Mouse (Mus musculus): ENCODE results near the gene Naa25.
"Not testable (repeated sequence)": the region's sequence is repeated elsewhere in the genome, so short reads cannot be mapped to it uniquely, and the experiment has no call there.

Gene Naa25

GRCm38 (mm10) chr5:121397187-121398145 lies at the start of gene Naa25:
TSS of gene Naa25 (plus strand) at chr5:121397936.
- DNase-seq: peak; percentile 95

GRCm38 (mm10) chr5:121359229-121359628 lies 38.5 kb upstream of the Naa25 start:
- no peak for DNase-seq

DNA sequence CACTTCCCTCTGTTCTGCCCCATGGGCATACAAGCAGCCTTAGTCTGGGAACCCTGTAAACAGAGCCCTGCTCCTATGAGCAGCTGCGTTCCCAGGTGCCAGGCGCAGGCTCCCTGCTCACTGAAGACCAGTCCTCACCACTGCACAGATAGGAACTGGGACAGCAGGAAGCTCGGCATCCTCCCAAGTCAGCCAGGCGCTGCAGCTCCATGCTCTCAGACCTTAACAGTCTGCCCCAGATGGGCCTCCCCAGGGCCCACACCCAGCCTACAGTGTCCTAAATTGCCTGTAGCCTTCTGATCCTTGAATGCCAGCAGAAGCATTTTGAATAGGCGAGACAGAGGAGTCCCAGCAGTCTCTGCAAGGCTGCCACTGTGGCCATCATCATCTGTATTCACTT lies 36.0 kb upstream of the Naa25 start:
- no peak for DNase-seq

DNA sequence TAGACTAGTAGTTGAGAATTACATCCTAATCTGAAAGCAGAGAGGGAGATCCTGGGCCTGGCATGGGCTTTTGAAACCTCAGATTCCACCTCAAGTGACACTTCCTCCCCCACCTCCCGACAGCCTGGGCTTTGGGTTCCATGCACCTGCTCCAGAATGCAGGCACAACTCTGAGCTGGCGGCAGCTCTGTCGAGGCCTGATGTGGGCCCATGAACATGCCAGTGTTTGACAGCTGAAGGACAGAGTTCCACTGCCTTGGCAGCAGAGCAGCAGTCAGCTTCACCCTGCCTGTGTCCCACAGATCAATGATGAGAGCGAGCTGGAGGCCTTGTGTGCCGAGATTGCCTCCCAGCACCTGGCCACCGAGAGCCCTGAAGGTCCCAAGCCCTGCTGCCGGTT lies 34.3 kb upstream of the Naa25 start:
- DNase-seq: no peak

- DNase-seq: no peak
Measured at GRCm38 (mm10) chr5:121366449-121367225, 31.1 kb upstream of the Naa25 start.

DNA sequence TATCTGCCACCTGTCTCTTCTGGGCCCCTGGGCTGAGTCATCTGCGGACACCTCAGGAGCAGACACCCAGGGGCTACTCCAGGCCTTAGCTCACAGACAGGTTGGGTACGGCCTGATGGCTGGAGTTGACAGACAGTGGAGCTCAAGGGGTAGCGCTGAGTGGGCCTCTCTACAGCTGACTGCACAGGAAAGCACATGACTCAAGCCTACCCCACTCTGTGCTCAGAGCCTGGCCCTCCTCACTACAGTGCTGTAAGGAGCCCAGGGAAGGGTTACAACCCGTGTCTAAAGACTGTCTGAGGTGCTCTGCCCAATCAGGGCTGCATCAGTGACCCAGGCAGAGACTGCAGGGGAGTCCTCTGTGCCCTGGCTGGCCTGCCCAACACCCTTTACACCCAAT lies 30.5 kb upstream of the Naa25 start:
- DNase-seq: no peak

DNA sequence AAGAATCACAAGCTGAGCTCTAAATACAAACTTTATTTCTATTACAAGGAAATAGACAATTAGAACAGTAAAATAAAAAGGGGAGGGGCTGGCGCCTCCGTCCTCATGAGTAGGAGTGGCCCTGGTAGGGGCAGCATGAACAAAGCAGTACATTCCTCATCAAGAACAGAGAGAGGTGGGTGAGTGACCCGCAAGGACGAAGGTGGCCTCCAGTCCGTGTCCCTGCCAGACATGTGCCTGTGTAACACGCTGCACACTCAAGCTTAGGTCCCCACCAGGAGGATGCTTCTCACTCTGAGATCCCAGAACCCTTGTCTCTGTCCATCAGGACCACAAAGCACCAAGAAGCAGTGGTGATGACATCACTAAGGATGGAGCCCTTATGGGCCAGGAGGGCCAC lies 26.0 kb upstream of the Naa25 start:
- DNase-seq: no peak

- DNase-seq: no peak
Measured at GRCm38 (mm10) chr5:121374790-121375189, 22.9 kb upstream of the Naa25 start.

DNA sequence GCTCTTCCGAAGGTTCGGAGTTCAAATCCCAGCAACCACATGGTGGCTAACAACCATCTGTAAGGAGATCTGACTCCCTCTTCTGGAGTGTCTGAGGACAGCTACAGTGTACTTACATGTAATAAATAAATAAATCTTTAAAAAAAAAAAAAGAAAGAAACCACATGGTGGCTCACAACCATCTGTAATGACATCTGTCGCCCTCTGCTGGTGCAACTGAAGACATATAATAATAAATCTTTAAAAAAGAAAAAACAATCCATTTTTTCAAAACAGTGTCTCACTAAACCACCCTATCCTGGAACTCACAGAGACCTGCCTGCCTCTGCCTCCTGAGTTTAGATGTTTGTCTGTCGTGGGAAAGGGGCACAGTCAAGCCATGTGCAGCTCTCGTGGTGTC lies 20.8 kb upstream of the Naa25 start:
- not testable (repeated sequence) for DNase-seq

GRCm38 (mm10) chr5:121378678-121379256 lies 19.0 kb upstream of the Naa25 start:
- no peak for DNase-seq

- no peak for DNase-seq
Measured at GRCm38 (mm10) chr5:121380692-121381091, 17.0 kb upstream of the Naa25 start.

DNA sequence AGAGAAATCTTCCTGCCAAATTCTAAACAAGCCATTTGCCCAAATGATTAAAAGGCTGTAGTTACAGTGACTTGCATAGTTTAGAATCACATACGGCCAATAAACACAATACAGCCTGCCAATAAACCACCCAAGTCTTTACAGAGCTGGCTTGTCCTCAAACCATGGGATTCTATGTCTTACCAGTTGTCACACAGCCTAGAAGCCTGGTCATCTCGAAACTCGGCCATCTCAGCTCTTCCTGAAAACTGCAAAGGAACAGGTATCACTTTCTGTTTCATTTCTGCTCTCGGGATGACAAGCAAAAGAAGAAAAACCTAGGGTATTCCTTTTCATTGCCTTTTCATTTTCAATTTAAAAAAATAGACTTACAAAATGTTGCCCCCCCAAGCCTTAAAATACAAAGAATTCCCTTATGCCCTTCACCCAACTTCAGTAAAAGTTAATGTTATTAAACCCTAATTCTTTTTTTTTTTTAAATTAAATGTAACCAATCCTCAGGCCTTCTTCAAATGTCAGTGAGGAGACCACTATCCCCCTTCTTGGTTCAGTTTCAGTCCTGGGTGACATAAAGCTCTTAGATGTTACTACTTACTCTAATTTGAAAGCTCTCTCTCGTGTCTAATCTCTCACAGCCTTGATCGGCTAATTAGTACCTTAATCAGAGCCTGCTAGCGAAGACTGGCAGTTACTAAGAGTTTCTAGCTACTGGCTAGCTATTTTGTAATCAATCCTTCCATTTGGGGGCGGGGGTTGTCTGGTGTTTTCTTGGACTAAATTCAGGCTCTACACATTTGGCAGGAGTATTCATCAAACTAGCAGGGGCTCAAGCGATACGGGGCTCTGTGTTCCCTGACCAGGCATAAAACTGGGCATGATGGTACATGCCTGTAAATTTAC lies 13.6 kb upstream of the Naa25 start:
- peak; percentile 42 for DNase-seq

DNA sequence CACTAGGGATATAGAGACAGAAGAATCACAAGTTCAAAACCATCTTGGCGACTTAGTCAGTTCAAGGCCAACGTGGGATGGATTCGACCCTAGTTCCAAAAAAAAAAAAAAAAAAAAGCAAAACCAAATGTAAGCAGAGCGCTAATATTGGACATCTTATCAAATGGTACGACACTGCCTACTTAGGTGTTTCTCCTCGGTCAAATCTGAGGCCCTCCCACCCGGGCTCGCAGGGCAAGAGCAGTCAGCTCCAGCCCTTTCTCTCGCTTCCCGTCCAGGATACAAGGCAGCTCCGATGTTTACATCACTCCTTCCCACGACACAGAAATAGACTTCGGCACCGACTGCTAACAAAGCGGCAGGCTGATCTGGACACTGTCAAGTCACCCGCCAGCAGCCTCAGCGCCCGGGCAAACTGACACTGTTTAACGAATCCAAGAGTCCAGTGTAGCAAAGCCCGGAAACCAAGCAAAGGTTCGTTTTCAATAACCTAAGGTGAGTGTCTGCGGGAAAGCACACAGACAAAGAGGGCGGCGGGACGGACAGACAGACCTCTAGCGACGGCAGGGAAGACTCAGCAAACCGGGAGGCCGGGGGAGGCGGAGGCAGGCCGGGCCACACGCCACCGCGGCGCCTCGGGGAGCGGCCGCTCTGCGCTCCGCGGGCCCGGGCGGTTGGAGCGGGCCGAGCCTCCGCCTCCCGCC lies 12.8 kb upstream of the Naa25 start:
- peak; percentile 58 for DNase-seq

DNA sequence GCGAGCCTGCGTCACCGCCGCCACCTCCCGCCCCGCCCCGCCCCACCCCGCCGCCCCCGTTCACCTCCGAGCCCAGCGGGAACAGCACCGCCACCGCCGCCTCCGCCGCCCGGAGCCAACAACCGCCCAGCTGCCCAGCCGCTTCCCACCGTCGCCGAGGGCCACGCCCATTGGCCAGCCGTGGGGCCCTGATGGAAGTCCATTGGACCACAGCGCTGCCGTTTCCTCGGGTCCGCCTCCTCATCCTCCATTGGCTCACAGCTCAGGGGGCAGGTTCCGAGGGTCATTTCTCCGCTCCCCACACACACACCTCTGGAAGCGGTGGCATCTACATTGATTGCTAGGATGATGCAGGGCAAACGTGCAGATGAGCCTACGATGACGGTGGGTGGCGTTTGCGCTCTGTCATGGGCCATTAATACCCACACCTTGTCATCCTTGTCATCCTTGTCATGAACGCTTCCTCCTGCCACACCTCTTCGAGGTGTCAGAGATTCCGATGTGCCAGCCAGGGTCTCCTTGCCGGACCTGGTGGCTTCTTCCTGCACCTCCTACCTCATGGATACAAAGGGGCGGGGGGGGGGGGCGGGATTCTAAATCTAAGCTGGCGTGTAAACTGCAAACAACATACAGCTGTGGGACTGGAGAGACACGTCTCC lies 12.1 kb upstream of the Naa25 start, which contains the start of gene Trafd1:
TSS of gene Trafd1 (minus strand) at position 172 of the 659 bp plus-strand sequence.
- DNase-seq: peak; percentile 96

- DNase-seq: no peak
Measured at GRCm38 (mm10) chr5:121386120-121386909, 11.4 kb upstream of the Naa25 start.

DNA sequence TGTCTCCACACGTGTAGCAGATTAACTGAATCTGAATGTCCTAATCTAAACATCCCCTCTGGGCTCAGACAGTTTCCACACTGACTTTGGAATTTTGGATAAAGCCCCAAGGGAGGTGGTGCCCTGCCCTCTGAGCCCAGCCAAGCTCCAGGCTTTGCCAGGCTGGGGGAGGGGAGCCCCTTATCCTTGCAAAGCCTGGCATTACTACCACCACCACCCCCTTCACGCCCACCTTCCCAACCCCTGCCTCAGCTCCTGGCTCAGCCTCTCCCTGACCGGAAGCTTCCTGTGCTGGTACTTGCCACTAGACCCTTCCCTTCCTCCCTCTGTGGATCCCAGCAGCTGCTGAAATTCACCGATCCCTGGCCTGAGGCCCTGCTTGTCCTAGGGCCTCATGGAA lies 10.6 kb upstream of the Naa25 start:
- DNase-seq: no peak

GRCm38 (mm10) chr5:121389106-121389505 lies 8.6 kb upstream of the Naa25 start:
- peak; percentile 64 for DNase-seq

DNA sequence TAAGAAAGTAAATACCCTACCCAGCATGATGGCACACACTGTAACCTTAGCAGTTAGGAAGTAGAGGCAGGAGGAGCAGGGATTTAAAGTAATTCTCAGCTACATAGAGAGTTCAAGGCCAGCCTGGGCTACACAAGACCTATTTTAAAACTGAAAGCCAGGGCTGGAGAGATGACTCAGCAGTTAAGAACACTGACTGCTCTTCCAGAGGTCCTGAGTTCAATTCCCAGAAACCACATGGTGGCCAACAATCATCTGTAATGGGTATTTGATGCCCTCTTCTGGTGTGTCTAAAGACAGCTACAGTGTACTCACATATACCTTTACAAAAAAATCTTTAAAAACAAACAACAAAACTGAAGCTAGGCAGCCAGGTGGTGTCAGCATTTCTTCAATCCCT lies 8.0 kb upstream of the Naa25 start:
- DNase-seq: no peak

DNA sequence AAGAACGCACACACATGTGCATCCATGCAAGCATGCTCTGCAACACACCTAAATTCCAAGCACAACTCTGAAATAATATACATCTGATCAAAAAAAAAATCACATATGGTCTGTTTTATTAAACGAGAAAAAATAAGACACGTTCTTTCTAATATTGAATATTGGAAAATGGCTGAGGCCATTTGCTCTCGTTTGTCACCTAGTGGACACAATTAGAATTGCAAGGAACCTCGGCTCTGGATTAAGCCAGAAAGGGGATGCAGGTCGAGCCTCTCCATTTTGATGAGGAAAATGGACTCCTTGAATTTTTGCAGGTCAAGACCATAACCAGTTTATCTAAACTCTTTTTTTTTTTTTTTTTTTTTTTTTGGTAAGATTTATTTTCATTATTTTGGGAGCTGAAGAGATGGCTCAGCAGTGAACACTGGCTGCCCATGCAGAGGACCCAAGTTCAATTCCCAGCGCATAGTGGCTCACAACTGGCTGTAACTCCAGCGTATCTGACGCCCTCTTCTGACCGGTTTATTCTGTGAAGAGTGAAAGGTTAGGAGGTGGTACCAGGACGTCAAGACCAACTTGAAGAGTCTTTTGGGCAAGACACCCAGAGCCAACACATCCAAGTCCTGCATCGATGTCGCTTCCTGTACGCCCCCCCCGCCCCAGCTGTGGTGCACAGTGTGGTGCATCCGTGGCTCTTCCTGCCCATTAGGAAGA lies 4.9 kb upstream of the Naa25 start:
- no peak for DNase-seq

- DNase-seq: no peak
Measured at GRCm38 (mm10) chr5:121393402-121393801, 4.3 kb upstream of the Naa25 start.
